Mouse (Mus musculus) forebrain, embryonic 16.5 days (tissue): ENCODE data around the gene Mrpl38. TPM values are rescaled to one million over a fixed set of nuclear protein-coding genes. Genes with fewer than 3 reads are reported as not detected.

Experiments used
- ATAC-seq: fragments of 200-750 bp; cut with Nextera tagmentation; 2 replicates; pipeline ENCODE4 v1.8.0; 2017; ENCODE audit warnings: mild to moderate bottlenecking, moderate library complexity
- H3K27ac ChIP-seq: fragments of 300-500 bp; sonication (generic); 2 replicates; pipeline ENCODE4 v1.5.1; 2014; ENCODE audit warnings: low read length, control low read depth
- H3K27me3 ChIP-seq: fragments of 300-500 bp; sonication (generic); replicated peaks from 2 replicates; pipeline ENCODE4 v1.6.1; 2014; ENCODE audit warnings: low read length; ENCODE audit not compliant: control insufficient read depth, insufficient read depth
- H3K36me3 ChIP-seq: fragments of 300-500 bp; sonication (generic); 2 replicates; pipeline ENCODE4 v1.6.1; 2014; ENCODE audit not compliant: control insufficient read depth, insufficient read depth
- H3K4me1 ChIP-seq: fragments of 300-500 bp; sonication (generic); replicated peaks from 2 replicates; pipeline ENCODE4 v1.6.1; 2014; ENCODE audit warnings: low read length; ENCODE audit not compliant: control insufficient read depth, insufficient read depth
- H3K4me2 ChIP-seq: fragments of 300-500 bp; sonication (generic); 2 replicates; pipeline ENCODE4 v1.6.1; 2014; ENCODE audit warnings: mild to moderate bottlenecking, low read length, control low read depth
- H3K4me3 ChIP-seq: fragments of 300-500 bp; sonication (generic); replicated peaks from 2 replicates; pipeline ENCODE4 v1.5.1; 2014; ENCODE audit warnings: mild to moderate bottlenecking, low read length, control low read depth
- H3K9ac ChIP-seq: fragments of 300-500 bp; sonication (generic); replicated peaks from 2 replicates; pipeline ENCODE4 v1.6.1; 2014; ENCODE audit warnings: low read depth, low read length, control low read depth
- H3K9me3 ChIP-seq: fragments of 300-500 bp; sonication (generic); 2 replicates; pipeline ENCODE4 v1.6.1; 2016; ENCODE audit warnings: low read length; ENCODE audit not compliant: control insufficient read depth
- WGBS: fragments of 180-500 bp; shearing (Covaris S2); extraction: QIAGEN DNeasy Blood & Tissue Kit; methylation state at CpG from one replicate; pipeline ENCODE4 v1.1.7; 2014; 5-methylcytosine and 5-hydroxymethylcytosine counted together
- polyA plus RNA-seq: library from polyadenylated mRNA; unstranded; fragments of >200 nt; fragmentation: Nextera tagmentation; extraction: Ambion mirVana; gene quantifications from 2 replicates; pipeline ENCODE4 v1.2.1, GENCODE M21; 2015

Gene Mrpl38
- polyA plus RNA-seq, 1 experiment from 2014 or later: 75.2 TPM

DNA sequence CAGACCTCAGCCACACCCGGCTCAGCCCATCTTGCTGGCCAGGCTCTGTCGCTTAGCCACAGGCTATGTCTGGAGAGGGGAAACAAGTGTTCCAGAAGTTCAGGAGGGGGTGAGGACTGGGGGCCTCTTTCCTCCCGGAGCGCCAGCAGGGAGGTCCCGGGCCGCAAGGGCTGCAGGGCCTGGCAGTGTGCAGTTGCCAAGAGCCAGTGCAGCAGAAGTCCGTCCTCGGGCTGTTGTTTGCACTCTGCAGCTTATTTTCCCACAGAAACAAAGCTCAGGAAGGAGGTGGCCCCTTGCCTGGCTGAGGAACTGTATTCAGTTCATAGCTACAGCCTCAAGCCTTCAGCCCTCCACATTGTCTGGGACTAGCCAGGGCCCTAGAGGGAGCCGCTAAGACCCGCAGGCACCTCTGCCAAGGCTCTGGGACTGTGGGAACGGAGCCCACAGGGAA is 36.7 kb downstream of the Mrpl38 start:
- 9% methylated on average over 11 of the region's 11 CpGs for WGBS

GRCm38 (mm10) chr11:116100839-116101238 is 37.8 kb downstream of the Mrpl38 start:
- H3K27ac ChIP-seq: no peak overlapping the region
- WGBS: 82% methylated on average over 7 of the region's 7 CpGs
- no peak overlapping the region for H3K4me2 ChIP-seq
- ATAC-seq: no peak
- no peak overlapping the region for H3K4me3 ChIP-seq
- H3K9me3 ChIP-seq: 0 out of 2 replicates have a peak, but pooled peaks cover 4% of the 10 kb centered on the region
- no peaks in the 10 kb centered on the region for H3K36me3 ChIP-seq
- peaks cover 21% of the 10 kb centered on the region for H3K4me1 ChIP-seq
- no peak overlapping the region for H3K9ac ChIP-seq
- peaks cover 4% of the 10 kb centered on the region; the same call in 1 of the 2 replicates for H3K27me3 ChIP-seq

More for the DNA sequence above, 36.7 kb downstream of the Mrpl38 start:
- Histone ChIP-seq H3K27me3 (peaks cover 15% of the 10 kb centered on the region), H3K27ac (peak overlapping the region; percentile 75), H3K9ac (peak overlapping the region; percentile 22; the same call in 1 of the 2 replicates), H3K36me3 (no peaks in the 10 kb centered on the region), H3K4me2 (no peak overlapping the region), H3K4me3 (no peak overlapping the region), H3K9me3 (no peaks in the 10 kb centered on the region), H3K4me1 (peaks cover 29% of the 10 kb centered on the region)
- peak; percentile 93 for ATAC-seq

- ATAC-seq: no peak
- Histone ChIP-seq H3K9ac (no peak overlapping the region), H3K27ac (no peak overlapping the region), H3K4me3 (no peak overlapping the region), H3K36me3 (no peaks in the 10 kb centered on the region), H3K4me2 (no peak overlapping the region), H3K9me3 (0 out of 2 replicates have a peak, but pooled peaks cover 4% of the 10 kb centered on the region), H3K27me3 (no peaks in the 10 kb centered on the region; the same call in 1 of the 2 replicates), H3K4me1 (peaks cover 21% of the 10 kb centered on the region)
- 93% methylated on average over 6 of the region's 6 CpGs for WGBS
These were observed 38.3 kb downstream of the Mrpl38 start for GRCm38 (mm10) chr11:116100385-116100784.

GRCm38 (mm10) chr11:116099462-116099861 is 39.2 kb downstream of the Mrpl38 start:
- no peak overlapping the region for H3K4me3 ChIP-seq

DNA sequence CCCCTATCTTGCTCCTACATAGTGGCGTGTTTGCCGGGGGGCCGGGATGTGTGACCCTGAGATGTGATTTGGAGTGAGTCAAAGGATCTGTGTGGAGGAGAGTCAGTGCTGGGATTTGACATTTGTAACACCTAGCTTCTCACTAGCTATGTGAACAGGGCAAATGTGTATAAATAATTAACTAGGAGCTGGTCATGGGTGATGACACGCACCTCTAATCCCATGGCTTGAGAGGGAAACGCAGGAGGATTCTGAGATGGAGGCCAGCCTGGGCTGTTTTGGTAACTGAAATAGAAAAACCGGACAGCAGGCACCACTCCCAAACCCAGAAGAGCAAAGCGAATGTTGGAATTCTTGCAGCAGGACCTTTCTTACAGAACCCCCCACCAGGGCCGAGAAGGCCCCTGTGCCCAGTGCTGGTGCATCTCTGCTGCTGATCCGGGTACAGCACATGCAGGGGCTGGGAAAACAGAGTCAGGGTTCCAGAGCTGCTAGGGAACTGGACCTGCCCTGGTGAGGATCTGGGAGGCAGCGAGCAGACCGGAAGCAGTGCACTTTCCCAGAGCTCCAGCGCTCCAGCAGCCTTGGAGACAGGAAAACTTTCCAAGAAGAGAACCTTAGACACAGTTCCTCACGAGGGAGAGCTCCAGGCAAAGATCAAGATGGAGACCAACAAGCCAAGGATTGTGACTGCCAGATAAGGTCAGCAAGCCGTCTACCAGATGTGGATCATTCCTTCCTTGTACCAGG is 39.8 kb downstream of the Mrpl38 start:
- H3K27ac ChIP-seq: no peak overlapping the region

More at GRCm38 (mm10) chr11:116099462-116099861, 39.2 kb downstream of the Mrpl38 start:
- Histone ChIP-seq H3K9ac (no peak overlapping the region), H3K4me1 (peaks cover 20% of the 10 kb centered on the region), H3K27ac (no peak overlapping the region), H3K9me3 (0 out of 2 replicates have a peak, but pooled peaks cover 4% of the 10 kb centered on the region), H3K4me2 (no peak overlapping the region), H3K27me3 (no peaks in the 10 kb centered on the region), H3K36me3 (no peaks in the 10 kb centered on the region)
- 93% methylated on average over 6 of the region's 6 CpGs for WGBS
- ATAC-seq: no peak

DNA sequence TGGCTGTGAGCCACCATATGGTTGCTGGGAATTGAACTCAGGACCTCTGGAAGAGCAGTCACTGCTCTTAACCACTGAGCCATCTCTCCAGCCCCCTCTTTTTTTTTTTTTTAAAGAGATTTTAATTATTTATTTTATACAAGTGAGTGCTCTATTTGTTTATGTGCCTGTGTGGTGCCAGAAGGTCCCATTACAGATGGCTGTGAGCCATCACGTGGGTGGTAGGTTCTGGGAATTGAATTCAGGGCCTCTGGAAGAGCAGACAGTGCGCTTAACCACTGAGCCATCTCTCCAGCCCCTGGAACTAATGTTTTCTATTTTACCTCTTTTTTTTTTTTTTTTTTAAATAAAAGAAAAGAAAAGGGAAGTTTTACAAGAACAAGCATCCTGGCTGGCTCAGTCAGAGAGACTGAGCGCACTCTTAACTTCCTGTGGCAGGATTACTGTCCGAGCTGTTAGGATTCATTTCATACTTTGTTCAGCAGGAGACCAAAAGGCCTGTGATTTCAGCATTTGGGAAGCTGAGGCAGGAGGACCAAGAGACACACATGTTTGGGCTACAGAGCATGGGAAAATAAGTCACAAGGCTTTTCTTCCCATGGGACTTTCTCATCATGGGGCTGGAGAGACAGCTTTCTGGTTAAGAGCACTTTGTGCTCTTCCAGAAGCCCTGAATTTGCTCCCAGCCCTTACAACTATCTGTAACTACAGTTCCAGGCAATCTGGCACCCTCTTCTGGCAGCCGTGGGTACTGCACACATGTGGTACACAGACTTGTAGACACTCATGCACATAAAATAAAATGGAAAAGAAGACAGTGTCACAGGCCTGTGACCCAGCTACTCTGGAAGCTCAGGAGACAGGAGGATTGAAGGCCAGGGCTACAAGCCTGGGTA is 42.2 kb downstream of the Mrpl38 start:
- no peak for ATAC-seq
- Histone ChIP-seq H3K36me3 (no peaks in the 10 kb centered on the region), H3K4me2 (no peak overlapping the region), H3K4me3 (no peak overlapping the region), H3K9ac (no peak overlapping the region), H3K9me3 (0 out of 2 replicates have a peak, but pooled peaks cover 4% of the 10 kb centered on the region), H3K27me3 (no peaks in the 10 kb centered on the region), H3K27ac (no peak overlapping the region), H3K4me1 (no peaks in the 10 kb centered on the region)
- 93% methylated on average over 5 of the region's 5 CpGs for WGBS

More for the DNA sequence above, 39.8 kb downstream of the Mrpl38 start:
- 0 out of 2 replicates have a peak, but pooled peaks cover 4% of the 10 kb centered on the region for H3K9me3 ChIP-seq
- H3K27me3 ChIP-seq: no peaks in the 10 kb centered on the region
- H3K36me3 ChIP-seq: no peaks in the 10 kb centered on the region
- ATAC-seq: no peak
- no peak overlapping the region for H3K4me3 ChIP-seq
- H3K9ac ChIP-seq: no peak overlapping the region
- WGBS: 83% methylated on average over 14 of the region's 14 CpGs
- peaks cover 14% of the 10 kb centered on the region for H3K4me1 ChIP-seq
- no peak overlapping the region for H3K4me2 ChIP-seq

GRCm38 (mm10) chr11:116095573-116095972 is 43.1 kb downstream of the Mrpl38 start:
- Histone ChIP-seq H3K4me3 (no peak overlapping the region), H3K4me1 (no peaks in the 10 kb centered on the region), H3K27ac (no peak overlapping the region), H3K27me3 (no peaks in the 10 kb centered on the region), H3K36me3 (no peaks in the 10 kb centered on the region), H3K4me2 (no peak overlapping the region), H3K9me3 (0 out of 2 replicates have a peak, but pooled peaks cover 4% of the 10 kb centered on the region), H3K9ac (no peak overlapping the region)
- ATAC-seq: no peak
- 92% methylated on average over 3 of the region's 3 CpGs for WGBS

GRCm38 (mm10) chr11:116093771-116094565 is 44.7 kb downstream of the Mrpl38 start:
- Histone ChIP-seq H3K27me3 (no peaks in the 10 kb centered on the region), H3K4me3 (no peak overlapping the region), H3K4me2 (no peak overlapping the region), H3K9ac (no peak overlapping the region), H3K9me3 (0 out of 2 replicates have a peak, but pooled peaks cover 4% of the 10 kb centered on the region), H3K27ac (no peak overlapping the region), H3K36me3 (no peaks in the 10 kb centered on the region), H3K4me1 (no peaks in the 10 kb centered on the region)
- whole genome bisulfite sequencing: 70% methylated on average over 16 of the region's 16 CpGs
- ATAC-seq: no peak
